Mouse (Mus musculus) midbrain, embryonic 16.5 days (tissue): ENCODE data around the gene Ttyh1. TPM values are rescaled to one million over a fixed set of nuclear protein-coding genes. Genes with fewer than 3 reads are reported as not detected.
A peak's percentile ranks its signal among the peaks of the same experiment; 100 is the strongest.

Experiments used
- ATAC-seq: fragments of 200-750 bp; cut with Nextera tagmentation; 2 replicates; pipeline ENCODE4 v1.8.0; 2017; ENCODE audit warnings: moderate TSS enrichment
- H3K27ac ChIP-seq: fragments of 300-500 bp; sonication (generic); 2 replicates; pipeline ENCODE4 v1.5.1; 2014; ENCODE audit warnings: mild to moderate bottlenecking, low read length, mixed read lengths
- H3K27me3 ChIP-seq: fragments of 300-500 bp; sonication (generic); 2 replicates; pipeline ENCODE4 v1.6.1; 2014; ENCODE audit warnings: low read depth, low read length, mixed read lengths; ENCODE audit not compliant: control insufficient read depth, insufficient read depth
- H3K36me3 ChIP-seq: fragments of 300-500 bp; sonication (generic); 2 replicates; pipeline ENCODE4 v1.6.1; 2014; ENCODE audit warnings: mild to moderate bottlenecking, low read length, moderate library complexity, mixed read lengths; ENCODE audit not compliant: control insufficient read depth, insufficient read depth
- H3K4me1 ChIP-seq: fragments of 300-500 bp; sonication (generic); 2 replicates; pipeline ENCODE4 v1.6.1; 2014; ENCODE audit warnings: mild to moderate bottlenecking, low read length, mixed read lengths; ENCODE audit not compliant: control insufficient read depth, insufficient read depth
- H3K4me2 ChIP-seq: fragments of 300-500 bp; sonication (generic); 2 replicates; pipeline ENCODE4 v1.6.1; 2014; ENCODE audit warnings: mild to moderate bottlenecking, low read length, mixed read lengths
- H3K4me3 ChIP-seq: fragments of 300-500 bp; sonication (generic); 2 replicates; pipeline ENCODE4 v1.5.1; 2014; ENCODE audit warnings: low read depth, mild to moderate bottlenecking, low read length, moderate library complexity, mixed read lengths
- H3K9ac ChIP-seq: fragments of 300-500 bp; sonication (generic); 2 replicates; pipeline ENCODE4 v1.6.1; 2014; ENCODE audit warnings: low read depth, low read length, mixed read lengths
- H3K9me3 ChIP-seq: fragments of 300-500 bp; sonication (generic); replicated peaks from 2 replicates; pipeline ENCODE4 v1.6.1; 2014; ENCODE audit warnings: mild to moderate bottlenecking, low read length, mixed read lengths; ENCODE audit not compliant: control insufficient read depth, poor library complexity, severe bottlenecking
- WGBS: fragments of 180-500 bp; shearing (Covaris S2); extraction: QIAGEN DNeasy Blood & Tissue Kit; methylation state at CpG from one replicate; pipeline ENCODE4 v1.1.7; 2014; 5-methylcytosine and 5-hydroxymethylcytosine counted together
- polyA plus RNA-seq: library from polyadenylated mRNA; unstranded; fragments of >200 nt; fragmentation: Nextera tagmentation; extraction: Ambion mirVana; gene quantifications from 2 replicates; pipeline ENCODE4 v1.2.1, GENCODE M21; 2015

The Ttyh1 gene
- polyA plus RNA-seq, 1 experiment from 2014 or later: 158 TPM

DNA sequence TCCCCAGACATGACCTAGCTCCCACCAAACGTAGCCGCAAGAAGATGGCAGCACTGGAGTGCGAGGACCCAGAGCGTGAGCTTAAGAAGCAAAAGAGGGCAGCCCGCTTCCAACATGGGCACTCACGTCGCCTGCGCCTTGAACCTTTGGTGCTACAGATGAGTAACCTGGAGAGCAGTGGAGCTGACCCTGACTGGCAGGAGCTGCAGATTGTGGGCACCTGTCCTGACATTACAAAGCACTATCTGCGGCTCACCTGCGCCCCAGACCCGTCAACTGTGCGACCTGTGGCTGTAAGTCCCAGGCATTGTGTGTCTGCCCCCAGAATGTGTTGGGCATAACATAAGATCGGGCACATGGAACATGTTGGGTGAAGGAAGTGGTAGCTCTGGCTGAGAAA is 24.8 kb downstream of the Ttyh1 start:
- Histone ChIP-seq H3K27me3 (no peaks in the 10 kb centered on the region), H3K36me3 (peaks cover 75% of the 10 kb centered on the region), H3K4me1 (peaks cover 9% of the 10 kb centered on the region), H3K9me3 (no peaks in the 10 kb centered on the region), H3K4me3 (no peak overlapping the region), H3K4me2 (no peak overlapping the region), H3K9ac (no peak overlapping the region), H3K27ac (no peak overlapping the region)
- 97% methylated on average over 13 of the region's 13 CpGs for WGBS
- no peak for ATAC-seq

DNA sequence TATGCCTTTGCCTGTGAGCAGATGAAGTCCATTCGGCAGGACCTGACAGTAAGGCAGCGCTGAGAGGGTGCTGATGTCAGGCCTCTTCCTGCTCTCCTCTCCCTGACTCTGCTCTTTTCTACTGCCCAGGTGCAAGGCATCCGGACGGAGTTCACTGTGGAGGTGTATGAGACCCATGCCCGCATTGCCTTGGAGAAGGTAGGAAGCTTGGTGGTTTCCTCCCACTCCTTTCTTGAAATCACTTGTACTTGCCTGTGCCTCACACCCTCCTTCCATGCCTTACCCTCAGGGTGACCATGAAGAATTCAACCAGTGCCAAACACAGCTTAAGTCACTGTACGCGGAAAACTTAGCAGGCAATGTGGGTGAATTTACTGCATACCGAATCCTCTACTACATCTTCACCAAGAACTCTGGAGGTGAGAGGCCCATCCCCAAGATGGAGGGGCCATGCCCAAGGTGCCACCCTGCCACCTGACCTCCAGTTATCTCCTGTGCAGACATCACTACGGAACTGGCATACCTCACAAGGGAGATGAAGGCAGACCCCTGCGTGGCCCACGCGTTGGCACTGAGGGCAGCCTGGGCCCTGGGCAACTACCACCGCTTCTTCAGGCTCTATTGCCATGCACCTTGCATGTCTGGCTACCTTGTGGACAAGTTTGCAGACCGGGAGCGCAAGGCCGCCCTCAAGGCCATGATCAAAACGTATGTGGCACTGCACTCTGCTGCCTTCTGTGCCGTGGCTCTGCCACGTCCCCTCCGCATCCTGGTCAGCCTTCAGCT is 25.8 kb downstream of the Ttyh1 start:
- H3K36me3 ChIP-seq: peaks cover 68% of the 10 kb centered on the region
- peaks cover 11% of the 10 kb centered on the region for H3K4me1 ChIP-seq
- H3K9ac ChIP-seq: no peak overlapping the region
- no peak overlapping the region for H3K27ac ChIP-seq
- 96% methylated on average over 20 of the region's 20 CpGs for WGBS
- no peak overlapping the region for H3K4me2 ChIP-seq
- H3K9me3 ChIP-seq: no peaks in the 10 kb centered on the region
- no peak for ATAC-seq
- no peaks in the 10 kb centered on the region for H3K27me3 ChIP-seq
- H3K4me3 ChIP-seq: no peak overlapping the region

DNA sequence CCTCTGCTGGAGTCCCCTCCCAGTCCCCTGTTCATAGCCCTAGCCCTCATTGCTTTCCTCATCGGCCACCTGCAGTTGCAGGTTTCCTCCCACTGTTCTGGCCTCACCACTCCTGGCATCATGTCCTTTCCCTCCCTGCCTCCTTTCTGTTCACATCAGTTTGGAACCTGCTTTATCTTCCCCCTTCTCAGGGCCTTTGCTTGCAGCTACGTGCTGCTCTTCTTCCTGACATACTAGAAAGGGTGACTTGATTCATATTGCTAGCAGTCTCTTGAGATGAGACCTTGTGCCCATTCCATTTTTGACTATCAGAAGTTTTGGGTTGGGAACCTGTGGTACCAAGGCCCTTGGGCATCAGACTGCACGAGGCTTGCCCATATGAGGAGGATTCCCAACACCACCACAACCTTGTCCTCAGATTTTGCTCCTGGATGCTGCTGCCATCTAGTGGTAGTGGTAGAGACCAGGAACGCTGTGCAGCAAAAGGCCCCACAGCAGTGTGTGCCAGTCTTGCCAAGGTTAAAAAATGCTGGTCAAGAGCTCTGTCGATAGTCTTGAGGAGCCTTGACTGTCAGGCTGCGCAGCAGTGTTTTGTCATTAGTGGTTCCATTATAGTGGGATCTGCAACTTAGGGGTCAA is 26.5 kb downstream of the Ttyh1 start:
- peaks cover 17% of the 10 kb centered on the region for H3K4me1 ChIP-seq
- no peak overlapping the region for H3K4me2 ChIP-seq
- no peaks in the 10 kb centered on the region for H3K9me3 ChIP-seq
- peaks cover 62% of the 10 kb centered on the region for H3K36me3 ChIP-seq
- no peak overlapping the region for H3K9ac ChIP-seq
- H3K27me3 ChIP-seq: no peaks in the 10 kb centered on the region
- no peak for ATAC-seq
- no peak overlapping the region for H3K27ac ChIP-seq
- H3K4me3 ChIP-seq: no peak overlapping the region
- WGBS: 73% methylated on average over 6 of the region's 6 CpGs

DNA sequence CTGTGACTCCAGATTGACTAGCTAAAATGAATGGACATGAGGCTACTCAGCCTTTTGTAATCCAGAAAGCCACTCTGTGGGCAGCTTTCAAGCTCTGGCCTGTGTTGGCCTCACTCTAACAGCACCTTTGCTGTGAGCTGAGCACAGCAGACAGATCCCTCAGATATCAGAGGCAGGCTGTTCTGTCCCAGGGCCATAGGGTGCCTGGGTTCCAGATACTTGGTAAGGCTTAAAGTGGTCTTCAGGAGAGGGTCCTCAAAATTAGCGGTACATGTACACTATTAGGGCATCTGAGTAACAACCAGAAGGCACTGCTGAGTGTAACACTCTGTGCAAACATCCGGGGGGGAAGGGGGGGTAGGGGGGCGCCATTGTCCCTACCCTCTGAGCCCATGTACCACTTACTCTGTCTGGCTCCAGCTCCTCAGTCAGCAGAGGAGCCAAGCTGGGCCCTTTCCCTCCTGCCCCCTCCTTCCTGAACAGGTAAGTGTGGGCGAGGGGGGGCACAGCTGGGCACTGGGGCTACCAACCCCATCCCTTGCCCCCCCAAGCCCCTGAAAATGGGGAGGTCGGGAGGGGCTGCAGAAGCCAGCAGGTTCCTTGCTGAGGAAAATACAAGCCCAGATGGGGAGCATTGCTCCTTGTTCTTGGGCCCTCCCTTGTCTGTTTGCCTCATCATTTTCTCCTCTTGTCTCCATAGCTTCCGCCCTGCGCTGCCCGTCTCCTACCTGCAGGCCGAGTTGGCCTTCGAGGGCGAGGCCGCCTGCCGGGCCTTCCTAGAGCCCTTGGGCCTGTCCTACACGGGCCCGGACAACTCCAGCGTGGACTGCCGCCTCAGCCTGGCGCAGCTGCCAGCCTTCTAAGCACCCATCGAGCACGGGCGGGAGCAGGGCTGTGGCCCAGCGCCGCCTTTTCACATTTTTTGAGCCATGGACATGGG is 27.3 kb downstream of the Ttyh1 start:
- H3K27me3 ChIP-seq: peaks cover 2% of the 10 kb centered on the region
- ATAC-seq: no peak
- H3K27ac ChIP-seq: no peak overlapping the region
- no peak overlapping the region for H3K9ac ChIP-seq
- no peak overlapping the region for H3K4me2 ChIP-seq
- no peaks in the 10 kb centered on the region for H3K9me3 ChIP-seq
- peaks cover 55% of the 10 kb centered on the region for H3K36me3 ChIP-seq
- peaks cover 24% of the 10 kb centered on the region for H3K4me1 ChIP-seq
- 94% methylated on average over 23 of the region's 23 CpGs for WGBS
- no peak overlapping the region for H3K4me3 ChIP-seq

DNA sequence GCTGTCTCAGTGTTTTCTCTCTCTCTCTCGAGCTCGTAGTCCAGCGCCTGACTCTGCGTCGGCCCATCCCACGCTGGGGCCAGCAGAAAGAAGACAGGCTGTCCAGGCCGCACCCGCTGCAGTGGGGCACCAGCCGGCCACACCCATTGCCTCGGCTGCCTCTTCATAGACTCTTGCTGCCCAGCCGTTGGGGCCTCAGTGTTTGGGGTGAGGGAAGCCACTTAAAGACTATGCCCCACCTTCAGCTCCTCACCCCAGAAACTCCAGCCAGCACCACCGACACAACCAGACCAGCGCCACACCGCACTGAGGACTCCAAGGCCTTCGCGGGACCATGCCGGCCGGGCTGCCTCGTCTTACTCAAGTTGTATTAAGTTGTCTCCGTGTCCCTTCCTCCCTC is 28.2 kb downstream of the Ttyh1 start:
- ATAC-seq: no peak
- H3K9ac ChIP-seq: no peak overlapping the region
- H3K27ac ChIP-seq: no peak overlapping the region
- H3K36me3 ChIP-seq: peaks cover 46% of the 10 kb centered on the region
- no peaks in the 10 kb centered on the region for H3K9me3 ChIP-seq
- 93% methylated on average over 20 of the region's 20 CpGs for whole genome bisulfite sequencing
- H3K4me3 ChIP-seq: no peak overlapping the region
- H3K4me2 ChIP-seq: no peak overlapping the region
- H3K4me1 ChIP-seq: peaks cover 25% of the 10 kb centered on the region
- H3K27me3 ChIP-seq: peaks cover 7% of the 10 kb centered on the region

DNA sequence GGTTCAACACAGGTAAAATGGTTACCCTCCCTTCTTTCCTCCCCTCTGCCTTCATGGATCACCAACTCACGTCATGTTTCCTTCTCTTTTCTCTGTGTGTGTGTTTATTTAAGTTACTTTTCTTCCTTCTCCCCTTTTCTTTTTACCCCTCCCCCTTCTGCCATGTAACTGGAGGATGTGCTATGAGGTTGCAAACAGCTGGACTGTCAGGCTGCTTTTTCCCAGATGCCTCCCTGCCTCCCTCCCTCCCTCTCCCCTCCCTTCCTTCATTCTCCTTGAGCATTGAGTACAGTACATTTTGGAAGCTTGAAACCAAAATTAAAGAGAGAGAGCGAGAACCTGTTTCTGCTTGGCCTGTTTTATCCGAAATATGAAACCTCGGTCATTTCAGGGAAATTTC is 28.6 kb downstream of the Ttyh1 start:
- peaks cover 10% of the 10 kb centered on the region for H3K27me3 ChIP-seq
- H3K36me3 ChIP-seq: peaks cover 42% of the 10 kb centered on the region
- no peak overlapping the region for H3K4me2 ChIP-seq
- no peak overlapping the region for H3K4me3 ChIP-seq
- no peak for ATAC-seq
- WGBS: 83% methylated on average over 4 of the region's 4 CpGs
- peak overlapping the region; percentile 93; the same call in 1 of the 2 replicates for H3K9ac ChIP-seq
- H3K9me3 ChIP-seq: no peaks in the 10 kb centered on the region
- no peak overlapping the region for H3K27ac ChIP-seq
- peaks cover 25% of the 10 kb centered on the region for H3K4me1 ChIP-seq

DNA sequence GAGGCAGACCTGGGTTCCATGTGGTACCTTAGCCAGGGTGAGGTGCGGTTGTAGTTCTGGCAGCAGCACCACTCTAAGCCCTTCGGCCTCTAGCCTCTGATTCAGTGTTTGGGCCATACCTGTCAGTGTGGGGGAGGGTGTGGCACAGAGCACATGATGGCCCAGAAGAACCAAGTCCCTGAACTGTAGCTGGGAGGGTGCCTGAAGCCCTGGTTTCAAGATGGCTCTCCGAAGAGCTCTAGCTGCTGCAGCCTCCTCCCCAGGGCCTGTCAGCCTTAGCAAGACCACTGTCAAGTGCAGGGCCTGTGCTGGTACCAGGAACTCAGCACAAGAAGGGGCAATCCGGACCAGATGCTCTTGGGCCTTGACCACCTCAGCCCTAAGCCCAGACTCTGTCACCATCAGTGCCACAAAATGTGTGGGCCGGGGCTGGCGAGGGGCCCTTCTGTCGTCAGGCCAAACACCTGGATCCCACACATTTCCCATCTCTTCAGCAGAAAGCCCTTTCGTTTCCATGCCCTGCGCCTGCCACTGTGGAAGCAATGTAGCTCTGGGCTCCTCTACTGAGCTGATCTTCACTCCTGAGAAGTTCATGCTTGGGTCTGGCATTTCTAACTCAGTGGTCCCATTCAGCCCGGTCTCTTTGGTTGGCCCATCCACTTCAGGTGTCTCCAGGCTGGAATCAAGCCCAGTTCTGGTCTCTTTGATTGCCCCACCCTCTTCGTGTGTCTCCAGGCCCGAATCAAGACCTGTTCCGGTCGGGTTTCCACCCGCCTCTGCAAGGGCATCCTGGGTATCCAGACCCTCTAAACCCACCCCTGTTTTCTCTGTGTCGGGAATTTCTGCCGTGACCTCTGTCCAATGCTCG is 29.4 kb downstream of the Ttyh1 start:
- Histone ChIP-seq H3K27me3 (peaks cover 10% of the 10 kb centered on the region), H3K9ac (peak overlapping the region; percentile 93), H3K4me1 (peaks cover 25% of the 10 kb centered on the region), H3K9me3 (no peaks in the 10 kb centered on the region), H3K4me3 (peak overlapping the region; percentile 82), H3K36me3 (peaks cover 34% of the 10 kb centered on the region), H3K4me2 (peak overlapping the region; percentile 100), H3K27ac (peak overlapping the region; percentile 92)
- ATAC-seq: peak; percentile 34
- WGBS: 27% methylated on average over 18 of the region's 18 CpGs
